Mouse (Mus musculus) adrenal gland, postnatal 0 days (tissue): ENCODE results near the gene Fpr-rs3. TPM values are rescaled to one million over a fixed set of nuclear protein-coding genes. Genes with fewer than 3 reads are reported as not detected.

ENCODE experiments used
- polyA plus RNA-seq: library from polyadenylated mRNA; unstranded; fragments of >200 nt; fragmentation: Nextera tagmentation; extraction: Ambion mirVana; gene quantifications from 2 replicates; pipeline ENCODE4 v1.2.1, GENCODE M21; 2015

Gene Fpr-rs3
- not detected in 2 replicates for polyA plus RNA-seq

DNA sequence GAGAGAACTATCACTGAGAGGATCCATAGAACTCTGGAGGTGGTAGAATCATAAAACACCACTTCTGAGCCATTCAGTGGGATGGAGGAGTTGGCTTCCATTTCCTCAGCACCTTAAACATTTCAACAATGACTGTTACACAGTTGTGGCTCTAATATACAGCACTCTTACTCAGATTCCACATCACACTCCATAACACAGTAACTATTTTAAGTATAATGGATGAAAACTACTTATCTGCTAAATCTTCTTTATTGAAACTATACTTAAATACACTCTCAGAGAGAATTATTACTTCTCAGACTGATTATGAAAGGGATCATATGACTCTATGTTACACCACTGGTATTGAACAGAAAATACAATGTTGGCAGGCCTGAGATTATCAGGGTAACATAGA lies at the start of gene Fpr-rs3:
TSS of gene Fpr-rs3 (minus strand) at position 101 of the 400 bp plus-strand sequence.

DNA sequence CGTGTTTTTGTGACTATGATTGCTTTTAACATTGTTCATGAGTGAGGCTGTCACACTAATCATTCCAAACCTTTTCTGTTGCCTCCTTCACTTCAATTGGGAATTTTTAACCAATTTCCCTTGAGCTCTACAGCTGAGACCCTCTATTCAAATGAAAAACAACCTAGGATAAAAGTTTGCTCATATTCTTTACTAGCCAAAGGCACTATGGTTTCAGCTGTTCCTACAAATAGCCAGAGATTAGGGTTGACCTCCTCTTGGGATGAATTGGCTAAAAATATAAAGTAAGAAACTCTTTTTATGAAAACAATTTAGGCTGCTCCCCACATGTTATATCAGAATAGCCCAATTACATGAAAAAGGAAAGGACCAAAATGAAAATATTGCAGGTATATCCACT lies 28.4 kb downstream of the Fpr-rs3 start, which contains the start of gene Vmn2r110:
TSS of gene Vmn2r110 (minus strand) at position 101 of the 400 bp plus-strand sequence.

Other genes with a start within 250 kb of the Fpr-rs3 start
- not detected in 2 replicates for gene Vmn1r224, start 210.7 kb downstream of the Fpr-rs3 start, polyA plus RNA-seq
- not detected in 2 replicates for gene Vmn2r108, start 143.5 kb downstream of the Fpr-rs3 start, polyA plus RNA-seq
- not detected in 2 replicates for gene Vmn1r225, start 126.7 kb downstream of the Fpr-rs3 start, polyA plus RNA-seq
- gene Vmn2r109, start 60.1 kb downstream of the Fpr-rs3 start, polyA plus RNA-seq = not detected in 2 replicates
- 0.01 TPM in 1 of 2 replicates, not detected in the other for gene Vmn2r110, start 28.5 kb downstream of the Fpr-rs3 start, polyA plus RNA-seq
- not detected in 2 replicates for gene Vmn1r226, start 58.0 kb upstream of the Fpr-rs3 start, polyA plus RNA-seq
- gene Vmn1r227, start 105.0 kb upstream of the Fpr-rs3 start, polyA plus RNA-seq = not detected in 2 replicates
- not detected in 2 replicates for gene Vmn1r228, start 161.3 kb upstream of the Fpr-rs3 start, polyA plus RNA-seq
- not detected in 2 replicates for gene Vmn1r229, start 186.7 kb upstream of the Fpr-rs3 start, polyA plus RNA-seq
- gene Vmn1r230, start 215.6 kb upstream of the Fpr-rs3 start, polyA plus RNA-seq = not detected in 2 replicates